Mouse (Mus musculus) gastrocnemius, postnatal 36 days (tissue): ENCODE data around the gene Prdm2. TPM values are rescaled to one million over a fixed set of nuclear protein-coding genes. Genes with fewer than 3 reads are reported as not detected.

Experiments
- DNase-seq, 2 experiments: peaks; one replicate each; pipeline ENCODE4 v3.0.0; 2022
- intact Hi-C: fragments of 180-260 bp; cut with DNase I; formaldehyde crosslinking; loops from one replicate; pipeline ENCODE4 v1.15.1; 2025
- total RNA-seq, 2 experiments: library from RNA; stranded (reverse); gene quantifications; 2 replicates each; pipeline ENCODE4 v1.2.3; 2021

Prdm2 gene
- total RNA-seq, 2 experiments from 2014 or later, result 17.9 to 19.7 TPM

DNA sequence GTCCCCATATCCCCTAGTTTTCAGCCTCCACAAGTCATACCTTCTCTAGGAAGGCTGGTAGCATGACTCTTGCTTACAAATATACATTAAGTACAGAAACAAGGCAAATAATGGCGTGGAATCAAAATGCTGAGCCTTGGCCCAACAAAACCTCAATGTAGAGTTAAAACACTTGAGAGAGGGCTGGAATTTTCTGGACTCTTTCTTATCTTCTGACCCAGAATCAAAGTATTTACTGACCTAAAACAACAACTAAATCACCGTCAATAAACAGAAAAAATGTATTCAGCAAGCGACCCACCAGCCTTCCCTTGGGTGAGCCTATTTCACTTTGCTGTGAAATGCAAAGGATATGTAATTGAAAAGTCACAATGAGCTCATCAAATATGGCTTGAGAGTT is 52.0 kb downstream of the Prdm2 start:
- DNase-seq, result no peak
- intact Hi-C loops, result loop anchor here (2.0 kb wide), 2 partner anchors 42 to 52 kb away; partner anchors contain the start of gene Prdm2

DNA sequence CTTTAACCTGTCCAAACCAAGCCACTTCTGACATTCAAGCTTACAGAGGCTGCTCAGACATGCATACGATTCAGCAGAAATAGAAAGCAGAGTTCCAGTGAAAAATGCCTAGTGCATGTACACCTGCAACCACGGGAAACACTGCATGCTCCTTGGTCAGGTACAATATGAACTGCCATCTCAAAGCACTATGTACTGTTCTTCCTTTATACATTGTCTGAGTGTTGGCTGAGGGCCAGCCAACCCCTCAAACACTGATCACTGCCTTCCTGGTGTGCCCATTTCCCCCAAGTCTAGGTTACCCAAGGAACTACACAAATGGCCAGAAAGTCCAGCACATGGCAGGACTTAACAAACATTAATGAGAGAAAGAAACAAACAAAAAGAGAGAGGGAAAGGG is 53.5 kb downstream of the Prdm2 start:
- DNase-seq, result no peak
- intact Hi-C loops, result no loop called here

DNA sequence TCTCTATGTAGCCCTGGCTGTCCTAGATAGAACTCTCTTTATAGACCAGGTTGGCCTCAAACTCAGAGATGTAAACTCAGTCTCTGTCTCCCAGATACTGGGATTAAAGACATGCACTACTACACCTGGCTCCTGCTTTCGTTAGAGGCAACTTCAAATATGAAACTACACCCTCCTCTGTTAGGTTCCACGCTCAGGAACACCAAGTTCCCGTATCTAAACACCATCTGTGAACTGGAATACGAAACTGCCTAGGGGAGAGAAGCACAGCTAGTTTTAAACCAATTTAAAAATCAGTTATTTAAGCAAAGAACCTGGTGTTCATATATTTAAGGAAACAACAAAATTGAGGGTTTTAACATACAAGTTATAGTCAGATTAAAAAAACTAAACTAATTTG is 56.9 kb downstream of the Prdm2 start:
- intact Hi-C loops, result no loop called here

DNA sequence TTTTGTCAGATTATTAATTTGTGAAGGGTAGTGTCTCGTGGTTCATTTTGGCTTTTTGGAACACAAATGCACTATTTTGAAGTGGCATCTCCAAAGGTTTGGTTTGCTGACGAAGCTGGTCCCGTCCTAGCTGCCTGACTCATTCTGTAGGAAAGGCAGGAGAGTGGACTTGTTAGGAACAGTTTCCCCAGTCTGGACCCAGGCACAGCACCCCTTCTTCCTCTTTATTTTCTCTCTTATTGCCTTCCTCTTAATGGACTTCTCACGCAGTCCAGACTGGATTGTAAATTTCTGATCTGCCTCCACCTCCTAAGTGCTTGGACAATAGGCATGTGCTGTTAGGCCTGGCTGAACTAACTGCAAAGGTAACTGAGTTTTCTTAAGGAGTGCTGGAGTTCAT is 57.8 kb downstream of the Prdm2 start:
- intact Hi-C loops, result no loop called here
- no peak for DNase-seq

More for the DNA sequence above, 56.9 kb downstream of the Prdm2 start:
- no peak for DNase-seq

DNA sequence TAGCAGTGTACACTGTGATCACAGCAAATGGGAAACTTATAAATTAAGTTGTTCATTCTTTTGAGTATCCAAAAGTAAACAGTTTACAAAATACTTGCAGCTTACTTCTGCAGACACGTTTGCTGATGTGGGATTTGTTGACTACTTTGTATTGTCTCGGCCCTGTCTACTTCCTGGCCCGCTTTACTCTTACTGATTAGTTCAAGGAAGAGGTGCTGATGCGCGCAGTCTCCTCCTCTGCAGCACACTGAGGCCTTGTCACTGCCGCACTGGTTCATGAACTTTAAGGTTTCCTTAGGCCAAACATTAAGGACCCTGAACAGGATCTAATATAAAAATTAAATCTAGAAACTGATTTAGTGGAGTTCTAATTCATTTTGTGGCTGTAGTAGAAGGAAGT is 58.2 kb downstream of the Prdm2 start:
- intact Hi-C loops, result no loop called here

DNA sequence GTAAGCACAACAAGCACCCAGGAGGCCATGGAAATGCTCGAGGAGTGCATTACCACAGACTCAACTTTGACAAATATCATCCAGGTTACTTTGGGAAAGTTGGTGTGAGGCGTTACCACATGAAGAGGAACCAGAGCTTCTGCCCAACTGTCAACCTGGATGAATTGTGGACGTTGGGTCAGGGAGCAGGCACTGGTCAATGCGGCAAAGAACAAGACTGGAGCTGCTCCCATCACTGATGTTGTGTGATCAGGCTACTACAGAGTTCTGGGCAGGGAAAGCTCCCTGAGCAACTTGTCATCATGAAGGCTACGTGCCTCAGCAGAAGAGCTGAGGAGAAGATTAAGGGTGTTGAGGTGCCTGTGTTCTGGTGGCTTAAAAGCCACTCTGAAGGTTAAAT is 60.2 kb downstream of the Prdm2 start:
- no peak for DNase-seq
- intact Hi-C loops, result no loop called here

More for the DNA sequence above, 58.2 kb downstream of the Prdm2 start:
- DNase-seq, result no peak

DNA sequence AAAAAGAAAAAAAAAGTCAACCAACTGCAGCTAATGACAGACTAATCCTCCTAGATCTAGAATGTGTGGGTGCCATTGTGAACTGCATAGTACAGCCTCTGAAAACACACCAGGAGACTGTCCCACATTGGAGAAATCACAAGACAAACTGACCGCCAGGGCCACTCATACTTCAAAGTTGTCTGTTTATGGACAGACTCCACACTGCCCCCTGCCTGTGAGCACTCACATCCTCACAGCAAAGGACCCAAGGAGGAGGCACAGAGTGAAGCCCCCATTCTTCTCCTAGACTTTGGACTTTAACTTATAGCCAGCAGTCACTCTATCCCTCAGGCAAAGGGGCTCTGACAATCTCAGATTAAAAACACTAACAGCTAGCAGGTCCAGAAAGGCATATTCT is 61.5 kb downstream of the Prdm2 start:
- intact Hi-C loops, result no loop called here
- peak in 1 of 2 experiments; percentile 25 for DNase-seq

DNA sequence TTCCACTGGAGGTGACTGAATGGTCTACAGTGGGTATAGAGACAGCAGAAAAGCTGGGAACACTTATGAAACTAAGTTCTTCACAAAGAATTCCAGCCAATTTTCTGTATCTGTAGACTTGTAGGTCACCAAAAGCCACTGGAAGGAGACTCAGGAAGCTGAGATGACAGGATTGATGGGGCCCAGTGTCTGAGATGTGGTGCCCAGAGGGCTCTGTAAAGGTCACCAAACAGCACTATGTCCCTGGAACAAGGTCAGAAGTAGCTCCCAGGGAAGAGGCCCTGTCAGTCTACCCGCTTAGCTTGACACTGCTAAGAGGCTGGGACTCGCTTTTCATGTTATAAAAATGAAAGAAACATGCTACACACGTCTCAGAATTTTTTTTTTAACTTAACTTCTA is 65.1 kb downstream of the Prdm2 start:
- intact Hi-C loops, result no loop called here
- DNase-seq, result no peak

DNA sequence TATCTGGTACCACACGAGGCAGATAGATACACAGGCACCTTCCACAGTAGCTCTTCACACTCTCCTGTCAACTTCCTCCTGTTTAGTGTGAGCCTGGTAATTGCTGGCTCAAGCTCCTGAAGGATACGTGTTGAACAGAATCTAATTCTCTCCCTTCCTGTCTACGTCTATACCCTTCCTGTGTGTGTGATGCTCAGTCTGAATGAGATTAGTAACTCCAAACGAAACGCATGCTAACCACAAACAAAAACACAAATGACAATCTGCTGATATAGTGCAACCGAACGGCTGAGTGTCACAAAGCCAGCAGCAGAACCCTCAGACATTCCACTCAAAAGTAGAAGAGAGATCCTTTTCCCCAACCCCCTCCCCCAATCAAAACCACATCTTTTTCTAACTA is 69.2 kb downstream of the Prdm2 start:
- intact Hi-C loops, result loop anchor here (2.0 kb wide), 1 partner anchor 15 kb away; no protein-coding TSS in a partner anchor
- no peak for DNase-seq

DNA sequence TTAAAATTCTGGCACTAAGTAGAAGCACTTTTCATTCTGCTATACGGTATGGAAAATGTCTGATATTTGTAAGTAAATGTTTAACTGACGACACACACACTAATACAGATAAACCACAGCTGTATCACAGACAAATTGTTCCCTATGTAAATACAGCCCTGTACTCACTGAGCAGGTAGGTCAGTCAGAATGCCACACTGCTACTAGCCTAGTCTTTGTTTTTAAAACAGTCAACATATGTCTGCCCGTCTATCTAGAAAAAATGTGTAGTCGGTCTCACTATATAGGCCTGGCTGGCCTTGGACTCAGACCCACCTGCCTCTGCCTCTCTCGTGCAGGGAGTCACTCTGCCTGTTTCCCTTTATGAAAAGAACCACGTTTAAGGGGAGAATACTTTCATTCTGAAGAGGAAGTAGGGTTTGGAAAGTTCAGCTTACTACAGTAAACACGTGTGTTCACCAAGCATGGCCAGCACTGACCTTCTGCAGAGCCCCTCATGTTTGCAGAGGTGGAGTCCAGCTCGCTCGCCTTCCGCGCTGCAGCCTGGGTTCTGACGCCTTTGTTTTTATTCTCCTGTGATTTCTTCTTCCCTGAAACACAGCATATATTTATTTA is 71.0 kb downstream of the Prdm2 start:
- intact Hi-C loops, result loop anchor here (2.0 kb wide), 1 partner anchor 13 kb away; no protein-coding TSS in a partner anchor

DNA sequence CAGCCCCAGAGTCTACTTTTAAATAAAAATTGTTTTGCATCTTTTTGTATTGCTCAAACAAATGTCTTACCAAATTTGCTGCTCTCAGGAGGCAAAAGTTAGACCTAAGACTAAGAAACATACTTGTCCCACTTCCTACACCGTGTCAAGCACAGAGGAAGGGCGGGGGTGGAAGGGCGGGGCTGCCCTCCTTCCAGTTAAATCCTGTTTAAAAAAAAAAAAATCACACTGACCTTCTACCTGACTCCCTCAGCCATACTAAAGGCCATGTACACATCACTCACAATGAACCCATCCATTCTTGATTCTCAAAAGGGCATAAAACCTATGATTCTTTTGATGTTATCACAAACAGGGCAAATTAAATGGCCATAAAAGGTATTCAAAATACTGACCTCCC is 71.9 kb downstream of the Prdm2 start:
- DNase-seq, result no peak
- intact Hi-C loops, result no loop called here

More for the DNA sequence above, 71.0 kb downstream of the Prdm2 start:
- no peak for DNase-seq

DNA sequence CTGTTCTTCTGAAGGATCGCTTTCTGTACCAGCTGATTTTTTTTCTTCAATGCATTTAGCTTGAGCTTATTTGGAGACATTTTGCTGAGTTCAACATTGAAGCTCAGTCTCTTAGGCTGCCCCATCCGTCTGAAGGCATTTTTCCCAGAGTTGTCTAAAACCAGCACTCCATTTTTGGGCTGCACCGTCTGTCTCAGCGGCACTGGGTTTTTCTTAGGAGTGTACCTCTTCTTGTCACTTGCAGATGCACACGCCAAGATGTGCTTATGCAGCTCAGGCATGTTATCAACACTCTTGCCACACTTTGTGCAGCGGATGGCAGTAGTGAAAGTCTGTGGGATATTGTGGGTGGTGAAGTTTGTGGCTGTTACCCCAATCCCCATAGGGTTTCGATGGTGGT is 80.4 kb downstream of the Prdm2 start:
- DNase-seq, result no peak
- intact Hi-C loops, result no loop called here

DNA sequence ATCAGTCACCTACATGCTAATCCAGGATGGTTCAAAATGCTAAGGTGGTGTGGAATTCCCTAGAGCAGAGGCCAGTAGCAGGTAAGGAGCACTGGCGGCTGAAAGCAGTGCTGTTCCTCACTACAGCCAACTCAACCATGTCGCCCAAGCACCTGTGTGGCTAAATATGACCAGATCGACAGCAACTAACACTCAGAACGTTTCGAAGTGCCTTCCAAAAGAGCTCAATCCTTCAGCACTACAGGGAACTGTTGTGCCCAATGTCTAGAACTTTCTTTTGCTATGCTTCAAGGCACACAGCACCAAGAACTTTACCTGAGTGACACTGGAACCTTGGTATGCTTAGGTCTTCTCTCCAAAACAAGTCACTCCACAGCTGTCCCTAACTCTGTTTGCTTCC is 82.4 kb downstream of the Prdm2 start:
- intact Hi-C loops, result no loop called here
- DNase-seq, result no peak

DNA sequence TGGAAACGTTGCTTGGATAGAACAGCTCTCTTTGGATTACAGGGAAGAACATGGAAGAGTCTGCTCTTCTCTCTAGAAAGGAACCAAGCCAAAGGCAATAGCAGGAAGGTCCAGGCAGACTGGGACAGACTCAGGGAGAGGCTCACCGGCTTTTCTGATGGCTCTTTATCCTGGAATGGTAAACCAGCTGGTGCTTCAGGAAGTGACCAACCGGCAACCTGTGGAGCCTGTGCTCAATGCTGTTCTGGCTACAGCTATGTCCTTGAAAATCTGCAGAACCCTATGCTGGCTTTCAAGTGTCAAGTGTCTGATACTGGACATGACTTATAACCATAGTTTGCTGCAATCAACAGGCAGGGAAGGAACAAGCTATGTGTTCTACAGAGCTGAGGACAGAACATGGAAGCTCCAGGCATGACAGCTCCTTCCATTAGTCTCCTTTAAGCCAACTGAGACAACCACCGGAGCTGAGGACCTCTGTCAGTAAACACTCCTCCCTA is 83.5 kb downstream of the Prdm2 start:
- intact Hi-C loops, result loop anchor here (2.0 kb wide), 1 partner anchor 13 kb away; no protein-coding TSS in a partner anchor
- no peak for DNase-seq

DNA sequence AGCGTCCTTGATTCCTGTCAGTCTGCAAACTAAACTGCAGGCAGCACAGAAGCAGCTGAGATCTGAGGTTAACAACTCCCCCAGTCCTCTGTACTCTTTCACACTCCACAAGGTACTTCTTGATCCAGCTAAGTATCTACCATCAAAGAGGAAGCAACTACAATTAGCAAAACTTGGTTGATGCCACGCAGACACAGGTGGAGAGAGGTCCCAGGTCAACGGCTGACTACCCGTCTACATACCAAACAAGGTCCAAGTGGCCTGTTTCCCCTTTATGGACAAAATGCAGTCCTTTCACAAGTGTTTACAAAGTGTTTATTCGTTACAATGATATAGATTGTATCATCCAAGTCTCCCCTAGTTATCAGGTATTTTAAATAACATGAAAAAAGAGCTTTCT is 85.6 kb downstream of the Prdm2 start:
- intact Hi-C loops, result no loop called here
- DNase-seq, result no peak

DNA sequence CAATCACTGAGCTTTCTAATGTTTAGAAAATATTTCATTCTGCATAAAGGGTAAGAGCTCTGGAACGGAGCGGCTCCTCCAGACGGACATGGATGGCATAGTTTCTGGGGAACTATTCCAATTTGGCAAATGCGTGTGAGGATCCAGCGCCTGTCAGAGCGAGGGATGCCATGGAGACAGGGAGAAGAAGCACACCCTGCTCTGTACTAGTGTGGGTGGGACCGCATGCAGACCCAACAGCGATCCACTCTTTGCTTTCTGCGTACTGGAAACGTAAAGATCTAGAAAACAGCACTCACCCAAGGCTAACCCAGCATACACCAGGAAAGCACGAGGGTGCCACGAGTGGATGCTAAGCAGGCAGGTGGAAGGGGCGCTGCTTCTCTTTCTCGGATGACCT is 86.3 kb downstream of the Prdm2 start:
- intact Hi-C loops, result no loop called here
- DNase-seq, result no peak

DNA sequence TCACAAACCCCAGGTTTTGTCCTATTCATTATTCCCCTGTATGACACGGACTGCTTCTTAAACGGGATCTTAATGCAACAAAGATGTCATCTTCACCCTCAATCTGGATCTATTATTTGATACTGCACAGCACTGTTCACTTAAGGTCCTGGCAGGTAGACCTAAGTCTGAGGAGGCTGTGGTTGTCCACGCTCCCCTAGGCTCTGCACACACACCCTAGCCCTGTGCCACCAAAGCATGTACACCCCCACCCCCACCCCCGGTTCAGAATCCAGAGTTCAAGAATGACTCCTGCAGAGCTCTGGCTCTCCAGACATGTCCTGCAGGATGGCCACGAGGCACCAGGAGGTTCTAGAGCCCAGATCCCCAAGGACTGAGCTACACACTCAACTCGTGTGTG is 87.5 kb downstream of the Prdm2 start:
- intact Hi-C loops, result no loop called here
- DNase-seq, result no peak

DNA sequence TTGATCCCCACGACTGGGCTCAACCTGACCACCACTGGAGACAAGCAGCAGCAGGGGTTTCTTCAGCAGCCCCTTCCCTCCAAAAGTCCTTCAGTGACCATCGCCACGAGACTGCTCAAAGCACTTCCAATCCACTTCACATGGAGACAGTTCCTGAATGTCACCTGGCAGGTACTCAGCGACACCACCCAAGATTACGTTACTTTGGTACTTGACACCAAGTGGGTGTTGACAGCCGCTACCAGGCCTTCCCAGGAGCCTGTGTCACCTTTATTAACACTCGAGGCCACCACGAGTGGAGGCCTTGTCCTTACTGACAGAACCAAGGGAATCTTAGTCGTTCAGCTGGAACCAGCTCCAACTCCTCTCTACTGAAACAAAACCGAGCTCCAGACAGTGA is 89.8 kb downstream of the Prdm2 start:
- intact Hi-C loops, result no loop called here
- no peak for DNase-seq

DNA sequence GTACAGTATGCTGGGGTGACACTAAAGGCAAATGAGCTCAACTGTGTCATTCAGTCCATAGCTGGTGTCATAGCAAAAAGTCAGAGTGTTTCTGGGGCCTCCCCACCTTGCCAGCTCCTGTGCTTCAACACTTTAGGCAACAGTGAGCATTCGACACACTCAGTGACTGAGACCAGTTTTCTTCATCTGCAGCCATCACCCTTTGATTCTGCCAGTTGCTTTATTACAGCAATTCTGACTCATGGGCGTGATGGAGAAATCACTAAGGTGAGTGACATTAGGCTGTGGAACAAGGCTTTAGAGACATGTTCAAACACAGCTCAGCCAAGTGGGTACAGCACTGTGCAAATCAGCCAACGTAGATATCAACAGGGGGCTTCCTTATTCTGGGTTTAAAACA is 91.6 kb downstream of the Prdm2 start:
- peak in 1 of 2 experiments; percentile 1 for DNase-seq
- intact Hi-C loops, result no loop called here

DNA sequence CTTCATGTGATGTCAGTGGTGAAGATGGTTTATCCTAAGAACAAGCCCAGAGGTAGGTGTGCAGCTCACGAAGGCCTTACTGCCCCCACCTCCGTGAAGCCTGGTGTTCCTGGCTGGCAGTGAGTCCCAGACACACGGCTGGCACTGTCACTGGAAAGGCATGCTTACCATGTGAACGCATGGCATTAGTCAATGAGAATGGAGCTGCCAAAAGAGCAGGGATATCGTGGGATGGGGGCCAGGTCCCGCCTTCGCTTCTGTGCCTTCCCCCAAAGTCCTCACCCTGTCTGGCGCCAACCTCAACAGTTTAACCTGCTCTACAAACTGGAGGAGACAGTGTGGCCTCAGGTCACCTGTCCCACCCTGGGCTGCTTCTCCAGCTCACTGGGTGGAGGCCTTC is 92.8 kb downstream of the Prdm2 start:
- intact Hi-C loops, result no loop called here
- no peak for DNase-seq

DNA sequence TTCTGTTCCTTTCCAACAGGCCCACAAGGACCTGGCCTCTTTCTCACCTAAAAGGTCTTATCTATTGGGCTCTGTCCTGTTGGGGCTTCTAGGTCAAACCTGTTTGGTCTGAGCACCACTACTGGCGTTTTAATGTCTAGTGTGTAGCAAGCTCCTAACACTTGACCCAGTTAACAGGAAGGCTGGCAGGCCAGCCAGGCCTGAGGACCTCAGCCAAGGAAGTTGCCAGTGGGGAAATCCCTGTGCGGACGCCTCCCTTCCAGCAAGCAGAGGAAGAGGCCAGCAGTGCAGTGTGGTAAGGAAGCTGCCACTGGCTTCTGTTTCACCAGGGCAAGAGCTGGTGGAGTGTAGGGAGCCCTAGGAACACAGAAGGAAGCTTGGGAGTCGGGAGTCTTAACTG is 94.0 kb downstream of the Prdm2 start:
- DNase-seq, result peak; percentile 70 to 77
- intact Hi-C loops, result loop anchor here (2.0 kb wide), 1 partner anchor 42 kb away; no protein-coding TSS in a partner anchor

DNA sequence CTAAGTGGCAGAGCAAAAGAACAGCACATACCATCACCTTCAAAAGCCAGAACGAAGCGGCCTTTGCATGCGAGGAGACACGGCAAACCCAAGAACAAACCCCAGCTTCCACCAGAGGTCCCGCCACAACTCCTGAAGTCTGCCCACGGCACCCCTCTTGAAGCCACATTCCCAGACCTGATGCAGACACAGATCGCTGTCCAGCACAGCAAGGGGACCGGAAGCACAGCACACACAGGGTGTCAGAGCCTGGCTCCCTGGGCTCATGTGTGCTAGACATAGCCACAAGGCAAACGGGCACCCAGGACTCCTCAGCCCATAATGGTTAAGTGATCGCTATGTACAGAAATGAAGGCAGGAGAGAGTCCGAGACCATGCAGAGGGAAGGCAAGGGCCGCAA is 96.9 kb downstream of the Prdm2 start:
- intact Hi-C loops, result no loop called here
- no peak for DNase-seq
